Mouse (Mus musculus) forebrain, postnatal 0 days (tissue): ENCODE data around the gene Ptpru. TPM values are rescaled to one million over a fixed set of nuclear protein-coding genes. Genes with fewer than 3 reads are reported as not detected.
"Not testable (repeated sequence)": the region's sequence is repeated elsewhere in the genome, so short reads cannot be mapped to it uniquely, and the experiment has no call there.

Experiments used
- ATAC-seq: fragments of 200-750 bp; cut with Nextera tagmentation; 2 replicates; pipeline ENCODE4 v1.8.0; 2017; ENCODE audit warnings: mild to moderate bottlenecking, moderate library complexity
- DNase-seq: peaks from one replicate; pipeline ENCODE4 v3.0.0-alpha.2; 2015
- H3K27ac ChIP-seq: fragments of 300-500 bp; sonication (generic); 2 replicates; pipeline ENCODE4 v1.5.1; 2014; ENCODE audit warnings: low read depth, mild to moderate bottlenecking, antibody characterized with exemption, low read length, moderate library complexity, mixed read lengths
- H3K27me3 ChIP-seq: fragments of 300-500 bp; sonication (generic); 2 replicates; pipeline ENCODE4 v1.6.1; 2014; ENCODE audit warnings: mild to moderate bottlenecking, low read length, mixed read lengths; ENCODE audit not compliant: insufficient read depth
- H3K36me3 ChIP-seq: fragments of 300-500 bp; sonication (generic); 2 replicates; pipeline ENCODE4 v1.6.1; 2014; ENCODE audit warnings: mild to moderate bottlenecking, moderate library complexity; ENCODE audit not compliant: insufficient read depth
- H3K4me1 ChIP-seq: fragments of 300-500 bp; sonication (generic); 2 replicates; pipeline ENCODE4 v1.6.1; 2014; ENCODE audit warnings: antibody characterized with exemption; ENCODE audit not compliant: insufficient read depth
- H3K4me2 ChIP-seq: fragments of 300-500 bp; sonication (generic); 2 replicates; pipeline ENCODE4 v1.6.1; 2014; ENCODE audit warnings: low read depth, mild to moderate bottlenecking, moderate library complexity
- H3K4me3 ChIP-seq: fragments of 300-500 bp; sonication (generic); 2 replicates; pipeline ENCODE4 v1.5.1; 2014; ENCODE audit warnings: low read depth, low read length, mixed read lengths
- H3K9ac ChIP-seq: fragments of 300-500 bp; sonication (generic); 2 replicates; pipeline ENCODE4 v1.6.1; 2014; ENCODE audit warnings: mild to moderate bottlenecking
- H3K9me3 ChIP-seq: fragments of 300-500 bp; sonication (generic); 2 replicates; pipeline ENCODE4 v1.6.1; 2016; ENCODE audit warnings: low read length
- CTCF ChIP-seq: sonication (generic); IDR thresholded peaks from 2 replicates; pipeline ENCODE4 v1.5.1; 2016; ENCODE audit warnings: antibody characterized with exemption, control low read depth, low read depth
- WGBS: fragments of 180-500 bp; shearing (Covaris S2); extraction: QIAGEN DNeasy Blood & Tissue Kit; methylation state at CpG from one replicate; pipeline ENCODE4 v1.1.7; 2014; 5-methylcytosine and 5-hydroxymethylcytosine counted together
- polyA plus RNA-seq: library from polyadenylated mRNA; unstranded; fragments of >200 nt; fragmentation: Nextera tagmentation; extraction: Ambion mirVana; gene quantifications from 2 replicates; pipeline ENCODE4 v1.2.1, GENCODE M21; 2015
- total RNA-seq: library from RNA; depleted of rRNA; stranded (reverse); fragments of >200 nt; gene quantifications from 2 replicates; pipeline ENCODE4 v1.2.3, GENCODE M21; 2014

The Ptpru gene
- total and polyA plus RNA-seq, 2 experiments from 2014 or later, result 21.2 to 27.4 TPM

DNA sequence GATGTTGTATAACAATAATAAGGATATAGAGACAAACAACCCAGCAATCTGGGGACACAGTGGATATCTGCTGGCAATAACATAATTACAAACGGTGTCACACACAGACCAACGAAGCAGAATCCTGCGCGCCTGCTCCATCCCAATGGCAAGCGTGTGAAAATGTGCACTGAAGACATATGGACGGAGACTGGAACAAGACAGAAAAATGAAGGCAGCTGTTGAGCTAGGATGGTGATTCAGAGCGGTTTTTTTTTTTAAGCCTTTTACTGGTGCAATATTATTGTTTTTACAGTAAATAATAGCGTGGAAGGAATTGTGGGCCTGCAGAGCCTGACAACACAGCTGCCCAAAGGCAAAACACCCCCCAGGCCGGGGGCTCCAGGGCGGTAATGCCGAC is 25.6 kb downstream of the Ptpru start:
- Histone ChIP-seq H3K4me3 (no peak overlapping the region), H3K9ac (no peak overlapping the region), H3K4me2 (no peak overlapping the region), H3K4me1 (no peaks in the 10 kb centered on the region), H3K36me3 (no peaks in the 10 kb centered on the region), H3K9me3 (no peaks in the 10 kb centered on the region), H3K27ac (peak overlapping the region; percentile 31; the same call in 1 of the 2 replicates), H3K27me3 (no peaks in the 10 kb centered on the region)
- DNase-seq (peak; percentile 50), ATAC-seq (peak; percentile 20; the same call in 1 of the 2 replicates)
- no peak for TF ChIP-seq CTCF
- 59% methylated on average over 11 of the region's 11 CpGs for WGBS

DNA sequence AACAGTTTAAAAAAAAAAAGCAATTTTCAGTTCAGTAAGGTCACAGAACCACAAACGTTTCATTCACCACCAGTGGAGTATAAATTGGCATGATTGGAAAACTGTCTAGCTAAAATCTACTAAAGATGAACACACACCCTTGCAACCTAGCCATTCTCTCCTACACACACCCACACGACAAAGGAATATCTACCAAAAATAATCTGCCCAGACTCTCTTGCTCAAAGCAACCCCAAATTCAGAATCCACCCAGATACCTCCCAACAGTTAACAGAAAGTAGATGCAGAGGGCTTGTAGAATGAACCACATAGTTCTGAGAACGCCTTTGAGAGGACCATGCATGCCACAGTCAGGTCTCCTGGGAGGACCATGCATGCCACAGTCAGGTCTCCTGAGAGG is 32.8 kb downstream of the Ptpru start:
- no peak for TF ChIP-seq CTCF
- no peaks in the 10 kb centered on the region for H3K27me3 ChIP-seq
- H3K4me3 ChIP-seq, result no peak overlapping the region
- DNase-seq, result no peak
- no peaks in the 10 kb centered on the region for H3K9me3 ChIP-seq
- no peak for ATAC-seq
- H3K36me3 ChIP-seq, result no peaks in the 10 kb centered on the region
- H3K27ac ChIP-seq, result no peak overlapping the region
- no peaks in the 10 kb centered on the region for H3K4me1 ChIP-seq
- no peak overlapping the region for H3K4me2 ChIP-seq
- no peak overlapping the region for H3K9ac ChIP-seq
- 76% methylated on average over 3 of the region's 3 CpGs for WGBS

DNA sequence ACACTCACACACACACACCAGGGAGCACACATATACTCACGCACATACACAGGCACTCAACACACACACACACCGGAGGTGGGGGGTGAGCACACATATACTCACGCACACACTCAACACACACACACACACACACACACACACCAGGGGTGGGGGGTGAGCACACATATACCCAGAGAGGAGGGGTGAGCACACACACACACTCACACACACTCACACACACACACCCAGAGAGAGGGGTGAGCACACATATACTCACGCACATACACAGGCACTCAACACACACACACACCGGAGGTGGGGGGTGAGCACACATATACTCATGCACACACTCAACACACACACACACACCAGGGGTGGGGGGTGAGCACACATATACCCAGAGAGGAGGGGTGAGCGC is 33.4 kb downstream of the Ptpru start:
- H3K4me1 ChIP-seq, H3K4me3 ChIP-seq, H3K9ac ChIP-seq, H3K4me2 ChIP-seq, H3K27me3 ChIP-seq, H3K36me3 ChIP-seq, H3K27ac ChIP-seq, DNase-seq, ATAC-seq, H3K9me3 ChIP-seq: not testable (repeated sequence)
- over 99% methylated on average over 4 of the region's 6 CpGs for WGBS

DNA sequence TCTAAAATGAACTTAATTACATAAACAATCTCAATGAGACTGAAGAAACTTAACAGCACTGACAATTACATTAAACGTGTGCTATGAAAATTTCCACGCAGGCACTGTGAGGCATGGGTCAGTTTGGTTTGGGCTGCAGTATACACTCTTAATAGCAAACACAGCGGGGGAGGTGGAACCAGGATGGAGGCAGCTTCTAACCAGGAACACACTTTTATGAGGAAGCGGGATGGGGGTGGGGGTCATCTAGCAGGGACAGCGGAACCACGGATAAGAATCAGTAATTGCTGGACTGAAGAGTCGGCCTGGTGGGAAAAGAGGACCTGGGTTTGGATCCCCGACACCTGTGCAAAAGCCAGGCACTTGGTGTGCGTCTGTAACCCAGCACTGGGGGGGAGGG is 34.2 kb downstream of the Ptpru start:
- H3K4me2 ChIP-seq, result no peak overlapping the region
- DNase-seq (no peak), ATAC-seq (no peak)
- no peak overlapping the region for H3K4me3 ChIP-seq
- H3K27me3 ChIP-seq, result no peaks in the 10 kb centered on the region
- H3K9me3 ChIP-seq, result no peaks in the 10 kb centered on the region
- no peaks in the 10 kb centered on the region for H3K36me3 ChIP-seq
- 88% methylated on average over 9 of the region's 9 CpGs for WGBS
- no peaks in the 10 kb centered on the region for H3K4me1 ChIP-seq
- no peak for TF ChIP-seq CTCF
- no peak overlapping the region for H3K27ac ChIP-seq
- H3K9ac ChIP-seq, result no peak overlapping the region

DNA sequence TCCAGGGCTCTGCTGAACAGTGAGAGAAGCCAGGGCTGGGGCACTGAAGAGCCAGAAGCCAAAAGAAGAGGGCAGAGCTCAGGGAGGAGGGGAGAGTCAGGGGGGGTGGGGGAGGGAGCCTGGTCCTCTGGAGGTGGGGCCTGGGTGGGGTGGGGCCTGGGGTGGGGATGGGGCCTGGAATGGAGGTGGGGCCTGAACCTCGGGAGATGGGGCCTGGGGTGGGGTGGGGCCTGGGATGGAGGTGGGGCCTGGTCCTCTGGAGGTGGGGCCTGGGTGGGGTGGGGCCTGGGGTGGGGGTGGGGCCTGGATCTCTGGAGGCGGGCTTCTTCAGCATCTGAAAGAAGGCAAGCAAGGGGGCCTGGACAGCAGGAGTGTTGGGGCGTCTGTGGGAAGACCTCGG is 39.1 kb downstream of the Ptpru start:
- Histone ChIP-seq H3K9me3 (no peaks in the 10 kb centered on the region), H3K27me3 (no peaks in the 10 kb centered on the region)
- 53% methylated on average over 3 of the region's 4 CpGs for WGBS

DNA sequence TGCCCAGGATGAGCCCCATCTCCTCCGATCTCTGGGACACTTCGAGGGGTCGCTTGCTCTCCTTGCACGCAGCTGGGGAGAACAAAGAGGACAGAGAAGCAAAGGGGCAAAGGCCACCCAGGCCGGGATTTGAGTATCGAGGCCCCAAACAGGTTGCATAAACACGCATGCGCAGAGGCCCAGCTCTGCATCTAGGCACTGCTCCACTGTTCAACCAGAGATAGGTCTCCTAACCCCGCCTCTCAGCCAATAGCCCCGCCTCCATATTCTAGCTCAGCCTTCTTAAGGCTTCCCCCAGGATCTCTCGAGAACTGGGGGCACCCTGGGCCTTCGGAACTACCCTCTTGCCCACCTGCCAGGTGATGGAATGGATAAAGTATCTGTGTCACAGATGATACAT is 40.2 kb downstream of the Ptpru start:
- no peak for DNase-seq
- 58% methylated on average over 12 of the region's 12 CpGs for WGBS

More for the DNA sequence above, 39.1 kb downstream of the Ptpru start:
- DNase-seq (no peak), ATAC-seq (no peak)
- no peak overlapping the region for H3K9ac ChIP-seq
- H3K4me3 ChIP-seq, result no peak overlapping the region
- TF ChIP-seq CTCF, result no peak
- H3K4me2 ChIP-seq, result no peak overlapping the region
- 0 out of 2 replicates have a peak, but pooled peaks cover 2% of the 10 kb centered on the region for H3K4me1 ChIP-seq
- H3K36me3 ChIP-seq, result no peaks in the 10 kb centered on the region
- no peak overlapping the region for H3K27ac ChIP-seq

DNA sequence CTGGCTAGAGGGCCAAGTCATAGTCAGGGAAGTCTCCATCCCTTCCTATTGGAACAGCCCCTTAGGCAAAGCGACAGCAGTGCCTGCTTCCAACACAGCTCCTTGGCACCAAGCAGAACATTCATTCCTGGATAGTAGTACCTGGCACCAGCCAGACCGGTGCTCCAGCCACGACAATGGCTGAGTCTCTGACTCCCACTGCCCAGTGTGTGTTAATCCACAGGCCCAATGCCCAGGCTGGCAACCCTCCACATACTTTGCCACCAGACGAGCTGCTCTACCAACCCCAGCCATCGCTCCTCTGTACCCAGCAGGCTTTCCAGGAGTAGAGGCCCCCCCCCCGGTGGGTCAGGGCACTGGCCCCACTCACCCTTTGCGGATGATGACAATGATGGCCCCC is 40.6 kb downstream of the Ptpru start:
- Histone ChIP-seq H3K9me3 (no peaks in the 10 kb centered on the region), H3K27me3 (no peaks in the 10 kb centered on the region), H3K4me3 (no peak overlapping the region), H3K4me1 (0 out of 2 replicates have a peak, but pooled peaks cover 2% of the 10 kb centered on the region), H3K9ac (no peak overlapping the region), H3K4me2 (no peak overlapping the region), H3K36me3 (no peaks in the 10 kb centered on the region), H3K27ac (no peak overlapping the region)
- DNase-seq (no peak), ATAC-seq (0 out of 2 replicates have a peak, but pooled peaks have one; percentile 45)
- WGBS, result 45% methylated on average over 7 of the region's 7 CpGs
- TF ChIP-seq CTCF, result no peak

More for the DNA sequence above, 40.2 kb downstream of the Ptpru start:
- no peak for ATAC-seq
- H3K4me1 ChIP-seq, result 0 out of 2 replicates have a peak, but pooled peaks cover 2% of the 10 kb centered on the region
- H3K27me3 ChIP-seq, result no peaks in the 10 kb centered on the region
- H3K4me3 ChIP-seq, result no peak overlapping the region
- H3K9me3 ChIP-seq, result no peaks in the 10 kb centered on the region
- H3K4me2 ChIP-seq, result no peak overlapping the region
- no peaks in the 10 kb centered on the region for H3K36me3 ChIP-seq
- no peak for TF ChIP-seq CTCF
- H3K9ac ChIP-seq, result no peak overlapping the region
- no peak overlapping the region for H3K27ac ChIP-seq
